Mouse (Mus musculus) fat pad, adult 2 months (tissue): ENCODE results near the gene Tex52.

Experiments used
- DNase-seq: peaks from one replicate; pipeline ENCODE4 v3.0.0-alpha.2; 2011; ENCODE audit warnings: low read depth, low spot score; ENCODE audit errors: extremely low read depth

Gene Tex52

GRCm38 (mm10) chr6:128425046-128425445 is 49.8 kb downstream of the Tex52 start:
- no peak for DNase-seq

- no peak for DNase-seq
These were observed 52.3 kb downstream of the Tex52 start for GRCm38 (mm10) chr6:128427571-128427970.

GRCm38 (mm10) chr6:128429300-128429699 is 54.0 kb downstream of the Tex52 start:
- DNase-seq = no peak

GRCm38 (mm10) chr6:128429826-128430225 is 54.6 kb downstream of the Tex52 start:
- DNase-seq = no peak

- DNase-seq = no peak
These were observed 57.2 kb downstream of the Tex52 start for GRCm38 (mm10) chr6:128432356-128432915.

- DNase-seq = no peak
These were observed 58.3 kb downstream of the Tex52 start for GRCm38 (mm10) chr6:128433566-128433965.
